Mouse (Mus musculus): ENCODE results near the gene Cntrl.
A peak's percentile ranks its signal among the peaks of the same experiment; 100 is the strongest.

The Cntrl gene

GRCm38 (mm10) chr2:35109141-35109923, at the start of gene Cntrl:
TSS of gene Cntrl (plus strand) at chr2:35109492.
- peak; percentile 93 to 96 for DNase-seq (ENCODE audit: low spot score in 2 of 2)

- DNase-seq (ENCODE audit: low spot score in 2 of 2), result no peak
Observed at GRCm38 (mm10) chr2:35060256-35060655, 49.0 kb upstream of the Cntrl start.

GRCm38 (mm10) chr2:35060897-35061296, 48.4 kb upstream of the Cntrl start:
- DNase-seq (ENCODE audit: low spot score in 2 of 2), result no peak

GRCm38 (mm10) chr2:35061338-35061737, 48.0 kb upstream of the Cntrl start, which contains the start of gene Hc:
TSS of gene Hc (minus strand) at chr2:35061438.
- no peak for DNase-seq (ENCODE audit: low spot score in 2 of 2)

GRCm38 (mm10) chr2:35063333-35064030, 45.8 kb upstream of the Cntrl start:
- no peak for DNase-seq (ENCODE audit: low spot score in 2 of 2)

- DNase-seq (ENCODE audit: low spot score in 2 of 2), result no peak
Observed at GRCm38 (mm10) chr2:35066525-35067082, 42.7 kb upstream of the Cntrl start.

- no peak for DNase-seq (ENCODE audit: low spot score in 2 of 2)
Observed at GRCm38 (mm10) chr2:35067117-35067516, 42.2 kb upstream of the Cntrl start.

- no peak for DNase-seq (ENCODE audit: low spot score in 2 of 2)
Observed at GRCm38 (mm10) chr2:35069124-35069523, 40.2 kb upstream of the Cntrl start.

GRCm38 (mm10) chr2:35070275-35070674, 39.0 kb upstream of the Cntrl start:
- DNase-seq (ENCODE audit: low spot score in 2 of 2), result no peak

- DNase-seq (ENCODE audit: low spot score in 2 of 2), result no peak
Observed at GRCm38 (mm10) chr2:35072547-35072946, 36.7 kb upstream of the Cntrl start.

- no peak for DNase-seq (ENCODE audit: low spot score in 2 of 2)
Observed at GRCm38 (mm10) chr2:35074328-35074727, 35.0 kb upstream of the Cntrl start.

GRCm38 (mm10) chr2:35079166-35079565, 30.1 kb upstream of the Cntrl start:
- DNase-seq (ENCODE audit: low spot score in 2 of 2), result no peak

GRCm38 (mm10) chr2:35087418-35087817, 21.9 kb upstream of the Cntrl start:
- no peak for DNase-seq (ENCODE audit: low spot score in 2 of 2)

- DNase-seq (ENCODE audit: low spot score in 2 of 2), result no peak
Observed at GRCm38 (mm10) chr2:35100529-35100928, 8.8 kb upstream of the Cntrl start.

- DNase-seq (ENCODE audit: low spot score in 2 of 2), result no peak
Observed at GRCm38 (mm10) chr2:35101443-35101842, 7.8 kb upstream of the Cntrl start, which contains the start of gene AI182371. TSS of gene AI182371 (minus strand) at chr2:35101543.

- DNase-seq (ENCODE audit: low spot score in 2 of 2), result no peak
Observed at GRCm38 (mm10) chr2:35102777-35103176, 6.5 kb upstream of the Cntrl start.

- DNase-seq (ENCODE audit: low spot score in 2 of 2), result no peak
Observed at GRCm38 (mm10) chr2:35103558-35103957, 5.7 kb upstream of the Cntrl start.

GRCm38 (mm10) chr2:35104843-35105242, 4.4 kb upstream of the Cntrl start:
- no peak for DNase-seq (ENCODE audit: low spot score in 2 of 2)

- peak in 1 of 2 experiments; percentile 23 for DNase-seq (ENCODE audit: low spot score in 2 of 2)
Observed at GRCm38 (mm10) chr2:35107984-35108635, 1.2 kb upstream of the Cntrl start.

- DNase-seq (ENCODE audit: low spot score in 2 of 2), result peak in 1 of 2 experiments; percentile 40
Observed at GRCm38 (mm10) chr2:35108712-35109111, 580 bp upstream of the Cntrl start.

GRCm38 (mm10) chr2:35109924-35110304, 622 bp downstream of the Cntrl start:
- no peak for DNase-seq (ENCODE audit: low spot score in 2 of 2)

GRCm38 (mm10) chr2:35110521-35110920, 1.2 kb downstream of the Cntrl start:
- no peak for DNase-seq (ENCODE audit: low spot score in 2 of 2)

All from spleen, postnatal 14 days (tissue).